Mouse (Mus musculus): ENCODE measurements around the gene Bend7. TPM values are rescaled to one million over a fixed set of nuclear protein-coding genes. Genes with fewer than 3 reads are reported as not detected.

Bend7 gene
- polyA plus RNA-seq, 1 experiment from 2014 or later = 2.3 TPM

- Histone ChIP-seq H3K9ac (ENCODE audit: low read length) (no peak overlapping the region), H3K27me3 (ENCODE audit: control insufficient read depth, insufficient read depth, low read length) (no peaks in the 10 kb centered on the region), H3K27ac (ENCODE audit: low read length) (no peak overlapping the region), H3K4me3 (ENCODE audit: low read length) (no peak overlapping the region), H3K4me1 (ENCODE audit: control insufficient read depth, insufficient read depth, low read length) (no peaks in the 10 kb centered on the region), H3K4me2 (ENCODE audit: low read depth, low read length) (no peak overlapping the region), H3K36me3 (ENCODE audit: control insufficient read depth, insufficient read depth) (no peaks in the 10 kb centered on the region), H3K9me3 (replicated peaks; ENCODE audit: control insufficient read depth, low read length) (no peaks in the 10 kb centered on the region)
- WGBS = 88% methylated on average over 4 of the region's 4 CpGs
- ATAC-seq (replicated peaks; ENCODE audit: extremely low read depth, insufficient read depth, low FRiP score) = no peak
Observed at GRCm38 (mm10) chr2:4829007-4829406, 111.4 kb downstream of the Bend7 start.

GRCm38 (mm10) chr2:4829489-4830065 lies 111.9 kb downstream of the Bend7 start:
- H3K4me1 ChIP-seq (ENCODE audit: control insufficient read depth, insufficient read depth, low read length) = no peaks in the 10 kb centered on the region
- H3K4me2 ChIP-seq (ENCODE audit: low read depth, low read length) = no peak overlapping the region
- no peaks in the 10 kb centered on the region; the same call in 1 of the 2 replicates for H3K27me3 ChIP-seq (ENCODE audit: control insufficient read depth, insufficient read depth, low read length)
- H3K9me3 ChIP-seq (replicated peaks; ENCODE audit: control insufficient read depth, low read length) = no peaks in the 10 kb centered on the region
- H3K9ac ChIP-seq (ENCODE audit: low read length) = no peak overlapping the region
- H3K4me3 ChIP-seq (ENCODE audit: low read length) = no peak overlapping the region
- no peak for ATAC-seq (replicated peaks; ENCODE audit: extremely low read depth, insufficient read depth, low FRiP score)
- no peaks in the 10 kb centered on the region for H3K36me3 ChIP-seq (ENCODE audit: control insufficient read depth, insufficient read depth)
- WGBS = 76% methylated on average over 6 of the region's 6 CpGs
- H3K27ac ChIP-seq (ENCODE audit: low read length) = no peak overlapping the region

DNA sequence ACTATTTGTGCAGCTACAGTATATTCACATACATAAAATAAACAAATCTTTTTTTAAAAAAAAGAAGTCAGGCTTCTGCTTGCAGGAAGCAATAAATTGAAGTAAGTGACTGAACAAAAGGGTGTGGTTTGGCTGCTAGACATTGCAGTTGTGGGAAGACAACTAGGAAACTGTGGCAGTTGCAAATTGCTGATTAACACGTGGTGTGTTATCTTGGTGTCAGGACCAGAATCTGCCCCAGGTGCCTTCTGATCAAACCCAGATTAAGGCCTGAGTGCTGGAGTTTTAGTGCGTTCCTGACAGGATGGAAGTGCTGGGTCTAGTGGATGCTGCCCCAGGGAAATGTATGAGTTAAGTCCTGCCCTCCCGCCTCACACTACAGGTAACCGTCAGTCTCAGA lies 113.9 kb downstream of the Bend7 start:
- no peaks in the 10 kb centered on the region for H3K4me1 ChIP-seq (ENCODE audit: control insufficient read depth, insufficient read depth, low read length)
- no peak overlapping the region for H3K27ac ChIP-seq (ENCODE audit: low read length)
- no peak for ATAC-seq (replicated peaks; ENCODE audit: extremely low read depth, insufficient read depth, low FRiP score)
- H3K36me3 ChIP-seq (ENCODE audit: control insufficient read depth, insufficient read depth) = no peaks in the 10 kb centered on the region
- no peak overlapping the region for H3K4me2 ChIP-seq (ENCODE audit: low read depth, low read length)
- WGBS = 53% methylated on average over 4 of the region's 4 CpGs
- no peaks in the 10 kb centered on the region; the same call in 1 of the 2 replicates for H3K27me3 ChIP-seq (ENCODE audit: control insufficient read depth, insufficient read depth, low read length)
- H3K9ac ChIP-seq (ENCODE audit: low read length) = no peak overlapping the region
- H3K4me3 ChIP-seq (ENCODE audit: low read length) = no peak overlapping the region
- H3K9me3 ChIP-seq (replicated peaks; ENCODE audit: control insufficient read depth, low read length) = no peaks in the 10 kb centered on the region

- Histone ChIP-seq H3K4me2 (ENCODE audit: low read depth, low read length) (no peak overlapping the region), H3K27ac (ENCODE audit: low read length) (no peak overlapping the region), H3K9ac (ENCODE audit: low read length) (no peak overlapping the region), H3K27me3 (ENCODE audit: control insufficient read depth, insufficient read depth, low read length) (no peaks in the 10 kb centered on the region; the same call in 1 of the 2 replicates), H3K4me3 (ENCODE audit: low read length) (no peak overlapping the region), H3K36me3 (ENCODE audit: control insufficient read depth, insufficient read depth) (no peaks in the 10 kb centered on the region), H3K4me1 (ENCODE audit: control insufficient read depth, insufficient read depth, low read length) (no peaks in the 10 kb centered on the region), H3K9me3 (replicated peaks; ENCODE audit: control insufficient read depth, low read length) (no peaks in the 10 kb centered on the region)
- ATAC-seq (replicated peaks; ENCODE audit: extremely low read depth, insufficient read depth, low FRiP score) = no peak
- 62% methylated on average over 4 of the region's 4 CpGs for WGBS
Observed at GRCm38 (mm10) chr2:4832166-4832565, 114.5 kb downstream of the Bend7 start.

GRCm38 (mm10) chr2:4849449-4849848 lies 131.8 kb downstream of the Bend7 start:
- H3K4me1 ChIP-seq (ENCODE audit: control insufficient read depth, insufficient read depth, low read length) = no peaks in the 10 kb centered on the region
- H3K4me2 ChIP-seq (ENCODE audit: low read depth, low read length) = no peak overlapping the region
- no peaks in the 10 kb centered on the region for H3K36me3 ChIP-seq (ENCODE audit: control insufficient read depth, insufficient read depth)
- no peak for ATAC-seq (replicated peaks; ENCODE audit: extremely low read depth, insufficient read depth, low FRiP score)
- 80% methylated on average over 2 of the region's 2 CpGs for WGBS
- H3K9me3 ChIP-seq (replicated peaks; ENCODE audit: control insufficient read depth, low read length) = no peaks in the 10 kb centered on the region
- no peak overlapping the region for H3K9ac ChIP-seq (ENCODE audit: low read length)
- H3K4me3 ChIP-seq (ENCODE audit: low read length) = no peak overlapping the region
- H3K27me3 ChIP-seq (ENCODE audit: control insufficient read depth, insufficient read depth, low read length) = no peaks in the 10 kb centered on the region
- H3K27ac ChIP-seq (ENCODE audit: low read length) = no peak overlapping the region

Other genes starting within 250 kb of the Bend7 start
- 28.3 and 34.2 TPM in 2 replicates for gene Prpf18, start 65.7 kb upstream of the Bend7 start, polyA plus RNA-seq (2015; fragmentation: Nextera tagmentation; extraction: Ambion mirVana)
- gene Sephs1, start 163.7 kb downstream of the Bend7 start, polyA plus RNA-seq (2015; fragmentation: Nextera tagmentation; extraction: Ambion mirVana) = 38.2 and 38.7 TPM in 2 replicates
- gene Phyh, start 201.2 kb downstream of the Bend7 start, polyA plus RNA-seq (2015; fragmentation: Nextera tagmentation; extraction: Ambion mirVana) = 227 and 242 TPM in 2 replicates